Mouse (Mus musculus) myocyte (in vitro differentiated cells): ENCODE measurements around the gene Nr0b2. TPM values are rescaled to one million over a fixed set of nuclear protein-coding genes. Genes with fewer than 3 reads are reported as not detected.
A peak's percentile ranks its signal among the peaks of the same experiment; 100 is the strongest.

Experiments used
- H3K27me3 ChIP-seq: one replicate; pipeline ENCODE4 v1.6.1; 2011; ENCODE audit not compliant: control insufficient read depth, insufficient read depth, insufficient read length
- H3K36me3 ChIP-seq: one replicate; pipeline ENCODE4 v1.6.1; 2011; ENCODE audit not compliant: control insufficient read depth, insufficient read depth
- H3K4me2 ChIP-seq: one replicate; pipeline ENCODE4 v1.6.1; 2011; ENCODE audit warnings: low read depth, control low read depth
- H3K4me3 ChIP-seq: one replicate; pipeline ENCODE4 v1.5.1; 2011; ENCODE audit warnings: mild to moderate bottlenecking, control low read depth, moderate library complexity
- H3K79me2 ChIP-seq: one replicate; pipeline ENCODE4 v1.6.1; 2011; ENCODE audit not compliant: control insufficient read depth, insufficient read depth
- H3ac ChIP-seq: one replicate; pipeline ENCODE4 v1.6.1; 2011; ENCODE audit not compliant: control insufficient read depth, insufficient read length
- CEBPB ChIP-seq: IDR thresholded peaks from 2 replicates; pipeline ENCODE4 v1.6.1; 2011; ENCODE audit warnings: mild to moderate bottlenecking, moderate library complexity; ENCODE audit not compliant: poor library complexity, insufficient read depth, severe bottlenecking
- E2F4 ChIP-seq: IDR thresholded peaks from one replicate; pipeline ENCODE4 v1.6.1; 2011; ENCODE audit warnings: mild to moderate bottlenecking, control low read depth, moderate library complexity; ENCODE audit not compliant: insufficient read depth
- MAX ChIP-seq: IDR thresholded peaks from one replicate; pipeline ENCODE4 v1.6.1; 2011; ENCODE audit warnings: low read depth, mild to moderate bottlenecking, control low read depth
- MYOD1 ChIP-seq, 3 experiments: IDR thresholded peaks; one replicate each; pipeline ENCODE4 v1.6.1; 2011; ENCODE audit warnings: control low read depth in 2 of 3, low read depth in 2 of 3, mild to moderate bottlenecking in 2 of 3, moderate library complexity in 1 of 3; ENCODE audit not compliant: insufficient read length in 2 of 3, control insufficient read depth in 1 of 3
- MYOG ChIP-seq, 3 experiments: IDR thresholded peaks; one replicate each; pipeline ENCODE4 v1.6.1; 2011; ENCODE audit warnings: control low read depth in 2 of 3, low read depth in 2 of 3, mild to moderate bottlenecking in 2 of 3; ENCODE audit not compliant: insufficient read length in 2 of 3, control insufficient read depth in 1 of 3, insufficient read depth in 1 of 3
- POLR2A ChIP-seq: IDR thresholded peaks from one replicate; pipeline ENCODE4 v1.6.1; 2011; ENCODE audit warnings: low read depth, mild to moderate bottlenecking, control low read depth, moderate library complexity; ENCODE audit not compliant: insufficient read length
- POLR2AphosphoS2 ChIP-seq: IDR thresholded peaks from one replicate; pipeline ENCODE4 v1.6.1; 2011; ENCODE audit warnings: low read depth, control low read depth; ENCODE audit not compliant: insufficient read length
- REST ChIP-seq: IDR thresholded peaks from one replicate; pipeline ENCODE4 v1.6.1; 2011; ENCODE audit warnings: mild to moderate bottlenecking, control low read depth, moderate library complexity; ENCODE audit not compliant: insufficient read depth, insufficient read length
- SRF ChIP-seq: IDR thresholded peaks from one replicate; pipeline ENCODE4 v1.6.1; 2011; ENCODE audit warnings: low read depth; ENCODE audit not compliant: control insufficient read depth, insufficient read length
- TCF12 ChIP-seq: IDR thresholded peaks from one replicate; pipeline ENCODE4 v1.6.1; 2011; ENCODE audit warnings: mild to moderate bottlenecking, control low read depth; ENCODE audit not compliant: poor library complexity, insufficient read depth, severe bottlenecking
- TCF3 ChIP-seq: IDR thresholded peaks from one replicate; pipeline ENCODE4 v1.6.1; 2011; ENCODE audit warnings: low read depth, control low read depth; ENCODE audit not compliant: insufficient read length
- polyA plus RNA-seq: library from polyadenylated mRNA; unstranded; fragments of >200 nt; fragmentation: generic; extraction: Trizol; gene quantifications from one replicate; pipeline ENCODE4 v1.2.1, GENCODE M21; 2012; ENCODE audit warnings: missing spikeins

Nr0b2 gene
- polyA plus RNA-seq, 1 experiment: not detected

- TF ChIP-seq MAX: no peak
- TF ChIP-seq MYOG (IDR thresholded peaks at IDR 0.05; ENCODE audit: control insufficient read depth in 1 of 3, insufficient read depth in 1 of 3, insufficient read length in 2 of 3, low read depth in 2 of 3): no peak
- peak; percentile 81 for TF ChIP-seq POLR2AphosphoS2
- no peak for TF ChIP-seq TCF3
- TF ChIP-seq E2F4: peak; percentile 35
- TF ChIP-seq POLR2A: peak; percentile 70
- Histone ChIP-seq H3K27me3 (no peaks in the 10 kb centered on the region), H3ac (peak within 1 kb of the TSS; percentile 60), H3K36me3 (no peaks in the 10 kb centered on the region), H3K4me3 (peak within 1 kb of the TSS; percentile 73), H3K79me2 (no peaks in the 10 kb centered on the region), H3K4me2 (peak within 1 kb of the TSS; percentile 86)
Measured at GRCm38 (mm10) chr4:133584059-133584951, 31.1 kb downstream of the Nr0b2 start, which contains the start of gene Gpn2. Gpn2 (plus strand) TSS chr4:133584362.

GRCm38 (mm10) chr4:133592570-133592969 is 39.4 kb downstream of the Nr0b2 start:
- Histone ChIP-seq H3K79me2 (no peaks in the 10 kb centered on the region), H3K4me3 (no peak overlapping the region), H3K27me3 (no peaks in the 10 kb centered on the region), H3K36me3 (no peaks in the 10 kb centered on the region), H3K4me2 (no peak overlapping the region), H3ac (no peak overlapping the region)
- TF ChIP-seq MYOG (IDR thresholded peaks at IDR 0.05; ENCODE audit: control insufficient read depth in 1 of 3, insufficient read depth in 1 of 3, insufficient read length in 2 of 3, low read depth in 2 of 3) (no peak), POLR2A (no peak), E2F4 (no peak), TCF3 (no peak), POLR2AphosphoS2 (no peak)

GRCm38 (mm10) chr4:133595538-133595937 is 42.4 kb downstream of the Nr0b2 start:
- no peaks in the 10 kb centered on the region for H3K36me3 ChIP-seq
- no peak overlapping the region for H3K4me2 ChIP-seq
- no peaks in the 10 kb centered on the region for H3K79me2 ChIP-seq
- H3K27me3 ChIP-seq: no peaks in the 10 kb centered on the region
- no peak overlapping the region for H3K4me3 ChIP-seq
- H3ac ChIP-seq: no peak overlapping the region
- no peak for TF ChIP-seq TCF12
- TF ChIP-seq POLR2A: no peak

GRCm38 (mm10) chr4:133596084-133596483 is 42.9 kb downstream of the Nr0b2 start:
- no peaks in the 10 kb centered on the region for H3K36me3 ChIP-seq
- H3K79me2 ChIP-seq: no peaks in the 10 kb centered on the region
- H3K27me3 ChIP-seq: no peaks in the 10 kb centered on the region
- no peak overlapping the region for H3K4me2 ChIP-seq
- no peak overlapping the region for H3ac ChIP-seq
- TF ChIP-seq CEBPB (no peak), TCF12 (no peak), MYOD1 (IDR thresholded peaks at IDR 0.05; ENCODE audit: control insufficient read depth in 1 of 3, insufficient read length in 2 of 3, low read depth in 2 of 3) (no peak), SRF (no peak), E2F4 (no peak), TCF3 (no peak), POLR2A (no peak)
- H3K4me3 ChIP-seq: no peak overlapping the region

GRCm38 (mm10) chr4:133598616-133599015 is 45.4 kb downstream of the Nr0b2 start:
- TF ChIP-seq REST (no peak), E2F4 (no peak), POLR2A (no peak)
- H3K4me2 ChIP-seq: peak overlapping the region; percentile 98

GRCm38 (mm10) chr4:133599116-133599515 is 45.9 kb downstream of the Nr0b2 start:
- Histone ChIP-seq H3K27me3 (no peaks in the 10 kb centered on the region), H3K36me3 (no peaks in the 10 kb centered on the region)

More at GRCm38 (mm10) chr4:133598616-133599015, 45.4 kb downstream of the Nr0b2 start:
- Histone ChIP-seq H3K27me3 (no peaks in the 10 kb centered on the region), H3K4me3 (peak overlapping the region; percentile 24), H3K79me2 (no peaks in the 10 kb centered on the region), H3ac (no peak overlapping the region), H3K36me3 (no peaks in the 10 kb centered on the region)

More at GRCm38 (mm10) chr4:133599116-133599515, 45.9 kb downstream of the Nr0b2 start:
- Histone ChIP-seq H3ac (no peak overlapping the region), H3K4me2 (peak overlapping the region; percentile 98), H3K4me3 (peak overlapping the region; percentile 24), H3K79me2 (no peaks in the 10 kb centered on the region)
- no peak for TF ChIP-seq MYOG (IDR thresholded peaks at IDR 0.05; ENCODE audit: control insufficient read depth in 1 of 3, insufficient read depth in 1 of 3, insufficient read length in 2 of 3, low read depth in 2 of 3)
